Mouse (Mus musculus) sigmoid colon, adult 10 weeks (tissue): ENCODE data around the gene Lca5l. TPM values are rescaled to one million over a fixed set of nuclear protein-coding genes. Genes with fewer than 3 reads are reported as not detected.

Experiments used
- polyA plus RNA-seq: library from polyadenylated mRNA; stranded (reverse); fragments of 350-450 nt; fragmentation: Illumina TruSeq; extraction: RNeasy Lipid Tissue Mini Kit (QIAGEN cat#74804); gene quantifications from one replicate; pipeline ENCODE4 v1.2.3, GENCODE M21; 2014; ENCODE audit warnings: low read depth, low replicate concordance

The Lca5l gene
- polyA plus RNA-seq: 0.63 TPM

DNA sequence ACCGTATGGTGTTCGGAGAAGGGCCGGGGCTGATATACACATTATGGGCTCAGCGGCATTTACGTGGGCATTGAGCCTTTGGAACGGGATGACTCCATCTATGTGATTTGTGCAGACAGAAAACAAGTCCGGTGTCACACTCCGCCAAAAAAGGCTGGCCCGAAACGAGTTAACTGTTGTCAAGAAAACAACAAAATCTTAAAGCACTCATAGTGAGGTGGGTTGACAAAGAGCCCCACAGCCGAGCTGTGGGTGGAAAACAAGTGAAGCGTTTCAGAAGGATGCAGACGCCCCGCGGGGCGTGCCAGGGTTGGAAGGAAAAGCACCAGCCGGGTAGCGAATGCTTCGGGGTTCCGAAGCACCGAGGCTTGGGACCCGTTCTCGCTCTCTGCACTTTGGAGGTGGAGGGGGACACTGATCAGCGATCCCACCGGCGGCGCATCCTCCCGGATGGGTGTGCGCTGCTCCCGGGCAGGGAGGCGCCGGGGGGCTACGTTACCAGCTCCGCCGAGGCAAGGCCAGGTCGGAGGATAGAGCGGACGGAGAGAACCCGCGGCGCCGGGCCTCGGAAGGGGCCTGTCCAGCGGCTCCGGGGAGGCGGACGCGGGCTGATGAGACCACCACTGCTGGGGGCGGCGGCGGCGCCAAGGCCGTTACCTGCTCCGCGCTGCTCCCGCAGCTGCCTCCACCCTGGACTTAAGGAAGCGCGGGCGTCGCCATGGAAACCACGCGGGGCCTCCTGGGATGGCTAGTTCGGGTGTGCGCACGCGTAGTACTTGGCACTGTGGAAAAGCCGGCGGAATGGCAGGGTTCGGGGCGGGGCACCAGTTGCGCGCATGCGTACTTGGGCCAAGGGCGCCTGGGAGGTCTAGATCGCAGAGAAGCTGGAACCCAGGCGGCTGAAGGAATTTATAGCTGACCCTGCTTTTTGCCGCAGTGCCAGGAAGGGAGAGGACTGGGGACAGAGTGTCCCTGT is at the start of gene Lca5l:
Gene Lca5l, minus strand, starts transcription at position 741 of the 976 bp plus-strand sequence.

DNA sequence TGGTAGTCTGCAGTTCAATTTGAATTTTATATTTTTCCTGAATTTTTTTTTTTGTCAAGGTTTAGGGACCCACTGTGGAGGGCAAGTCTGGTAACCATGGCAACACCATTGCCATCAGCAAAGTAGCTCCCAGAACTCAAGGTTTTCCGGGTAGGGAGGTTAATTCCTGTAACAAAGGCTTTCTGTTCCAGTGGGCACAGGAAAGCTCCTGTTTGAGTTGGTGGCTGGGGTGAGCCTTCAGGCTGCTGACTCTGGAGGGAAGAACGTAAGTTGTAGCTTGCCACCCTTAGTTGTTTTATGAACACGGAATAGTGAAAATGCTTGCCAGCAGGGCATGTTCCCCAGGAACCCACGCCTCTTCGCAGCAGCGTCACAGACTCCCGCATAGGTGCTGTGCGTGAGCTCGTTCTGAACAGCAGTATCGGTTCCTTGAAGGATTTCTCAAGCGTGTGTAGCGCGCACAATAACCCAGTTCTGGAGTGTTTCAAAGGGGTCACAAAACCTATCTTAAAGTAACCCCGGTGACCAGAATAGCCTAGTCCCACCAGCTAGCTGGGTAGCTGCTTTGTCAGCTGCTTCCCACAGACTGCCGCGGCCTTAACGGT is 43.4 kb upstream of the Lca5l start, which contains the start of gene B3galt5:
Gene B3galt5, plus strand, starts transcription at position 436 of the 605 bp plus-strand sequence.

DNA sequence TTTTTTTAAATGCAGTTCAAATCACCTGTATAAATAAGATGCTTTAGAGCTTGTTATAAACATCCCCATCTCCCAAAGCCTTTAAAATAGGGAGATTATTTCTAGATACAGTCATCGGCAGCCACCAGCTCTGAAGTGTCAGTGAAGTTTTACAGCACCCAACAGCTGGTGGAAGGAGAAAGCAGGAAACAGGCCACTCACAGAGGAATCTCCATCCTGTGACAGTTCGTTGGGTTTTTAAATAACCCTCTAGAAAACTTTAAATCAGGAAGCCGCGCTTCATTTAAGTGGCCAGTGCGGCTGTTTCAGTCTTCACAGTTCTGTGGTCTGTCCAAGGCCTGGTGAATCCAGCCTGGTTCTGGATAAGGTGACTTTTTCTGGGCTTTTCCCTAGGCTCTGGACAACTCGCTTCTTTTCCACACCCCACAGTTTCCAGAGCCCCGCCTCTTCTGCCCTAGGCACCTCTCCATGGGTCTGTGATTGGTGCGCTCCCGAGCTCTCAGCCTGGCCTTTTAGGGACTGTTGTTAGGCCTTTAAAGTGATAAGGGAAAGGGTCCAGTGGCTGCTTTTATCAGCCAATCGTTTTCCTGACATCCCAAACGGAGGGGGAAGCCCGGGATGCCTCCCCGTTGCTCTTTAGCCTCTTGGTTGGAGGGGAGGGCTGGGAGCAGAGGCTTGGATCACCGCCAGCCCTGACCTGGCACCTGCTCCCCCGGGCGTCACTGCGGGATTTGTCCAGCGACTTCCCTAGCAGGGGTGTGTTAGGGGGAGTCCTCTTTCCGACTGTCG is 8.0 kb upstream of the Lca5l start, which contains the start of gene Sh3bgr:
Gene Sh3bgr, plus strand, starts transcription at position 538 of the 789 bp plus-strand sequence.

DNA sequence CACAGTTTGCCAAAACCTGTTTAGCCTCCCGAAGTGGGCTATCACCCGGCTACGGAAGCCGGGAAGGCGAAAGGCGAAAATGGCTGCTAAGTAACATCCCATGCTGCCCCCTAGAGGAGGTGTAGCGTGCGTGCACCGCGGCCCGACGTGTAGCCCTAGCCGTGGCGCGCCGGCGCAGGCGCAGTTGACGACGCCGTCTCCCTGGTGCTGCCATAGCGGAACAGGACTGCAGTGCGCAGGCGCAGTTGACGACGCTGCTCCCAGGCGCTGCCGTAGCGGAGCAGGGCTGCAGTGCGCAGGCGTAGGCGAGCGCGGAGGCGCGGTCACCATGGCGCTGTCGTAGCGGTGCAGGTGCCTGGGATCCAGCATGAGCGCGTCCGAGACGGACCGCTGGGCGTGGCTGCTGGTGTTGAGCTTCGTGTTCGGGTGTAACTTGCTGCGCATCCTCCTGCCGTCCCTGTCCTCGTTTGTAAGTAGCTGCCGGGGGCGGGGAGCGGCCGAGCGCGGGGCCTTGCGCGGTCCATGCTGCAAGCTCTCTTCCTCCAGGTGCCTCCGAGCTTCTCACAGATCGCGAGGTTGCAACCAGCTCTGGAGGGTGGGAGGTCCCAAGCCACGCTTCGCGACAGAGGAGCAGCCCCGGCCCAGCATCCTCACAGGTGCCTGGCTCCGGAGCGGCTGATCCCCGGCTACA is 46.8 kb downstream of the Lca5l start, which contains the start of gene Wrb:
Gene Wrb, plus strand, starts transcription at position 298 of the 691 bp plus-strand sequence.

DNA sequence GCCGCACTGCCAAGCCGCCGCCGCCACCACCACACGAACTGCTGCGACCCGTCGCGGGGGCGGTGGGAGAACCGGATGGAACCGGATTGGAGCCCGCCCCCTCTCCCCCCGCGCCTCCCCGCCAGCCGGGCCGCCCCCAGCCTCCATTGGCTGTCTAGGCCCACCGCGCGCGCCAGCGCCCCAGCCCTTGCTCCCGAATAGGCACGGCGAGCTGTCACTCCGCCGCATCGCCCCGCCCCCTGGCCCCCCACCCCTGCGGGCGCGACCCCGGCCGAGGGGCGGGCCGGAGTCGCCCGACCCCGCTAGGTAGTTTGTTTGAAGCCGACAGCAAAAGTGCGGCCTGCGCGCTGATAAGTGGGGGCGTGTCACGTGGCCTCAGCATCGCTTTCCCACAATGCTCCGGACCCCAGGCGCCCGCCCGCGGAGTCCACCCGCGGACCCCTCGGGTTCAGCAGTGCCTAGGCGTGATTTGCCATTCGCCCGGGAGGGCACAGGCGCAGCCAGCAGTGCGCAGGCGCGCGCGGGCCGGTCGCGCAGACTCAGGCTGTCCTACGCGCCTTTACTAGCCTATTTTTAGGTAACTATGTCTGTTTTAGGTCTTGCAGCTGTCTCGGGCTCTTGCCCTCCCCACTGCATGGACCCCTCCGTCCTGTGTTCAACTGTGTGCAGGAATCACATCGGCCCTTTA is 64.3 kb downstream of the Lca5l start, which contains the start of gene Hmgn1:
Gene Hmgn1, minus strand, starts transcription at position 73 of the 688 bp plus-strand sequence.

Other genes with a start within 250 kb of the Lca5l start
- gene Psmg1, start 201.3 kb downstream of the Lca5l start, polyA plus RNA-seq: 19.4 TPM
- gene Brwd1, start 109.7 kb downstream of the Lca5l start, polyA plus RNA-seq: 64.2 TPM
- gene Hmgn1, start 64.5 kb downstream of the Lca5l start, polyA plus RNA-seq: 120 TPM
- 11.6 TPM for gene Wrb, start 46.9 kb downstream of the Lca5l start, polyA plus RNA-seq
- 107 TPM for gene Sh3bgr, start 8.2 kb upstream of the Lca5l start, polyA plus RNA-seq
- 320 TPM for gene B3galt5, start 43.5 kb upstream of the Lca5l start, polyA plus RNA-seq